Mouse (Mus musculus) hindbrain, embryonic 16.5 days (tissue): Measurements from ENCODE around the gene Olfr641. TPM values are rescaled to one million over a fixed set of nuclear protein-coding genes. Genes with fewer than 3 reads are reported as not detected.

ENCODE experiments used
- ATAC-seq: fragments of 200-750 bp; cut with Nextera tagmentation; 2 replicates; pipeline ENCODE4 v1.8.0; 2017; ENCODE audit warnings: moderate TSS enrichment, moderate library complexity
- H3K27ac ChIP-seq: fragments of 300-500 bp; sonication (generic); 2 replicates; pipeline ENCODE4 v1.5.1; 2014; ENCODE audit warnings: low read depth, mild to moderate bottlenecking, control low read depth, low read length, moderate library complexity
- H3K27me3 ChIP-seq: fragments of 300-500 bp; sonication (generic); replicated peaks from 2 replicates; pipeline ENCODE4 v1.6.1; 2014; ENCODE audit warnings: low read length; ENCODE audit not compliant: control insufficient read depth, insufficient read depth
- H3K36me3 ChIP-seq: fragments of 300-500 bp; sonication (generic); 2 replicates; pipeline ENCODE4 v1.6.1; 2014; ENCODE audit warnings: mild to moderate bottlenecking, low read length, moderate library complexity, mixed read lengths; ENCODE audit not compliant: control insufficient read depth, insufficient read depth
- H3K4me1 ChIP-seq: fragments of 300-500 bp; sonication (generic); 2 replicates; pipeline ENCODE4 v1.6.1; 2014; ENCODE audit warnings: low read depth, low read length; ENCODE audit not compliant: control insufficient read depth, insufficient read depth
- H3K4me2 ChIP-seq: fragments of 300-500 bp; sonication (generic); 2 replicates; pipeline ENCODE4 v1.6.1; 2014; ENCODE audit warnings: mild to moderate bottlenecking, low read length, control low read depth, moderate library complexity
- H3K4me3 ChIP-seq: fragments of 300-500 bp; sonication (generic); 2 replicates; pipeline ENCODE4 v1.5.1; 2014; ENCODE audit warnings: mild to moderate bottlenecking, low read length, control low read depth, moderate library complexity
- H3K9ac ChIP-seq: fragments of 300-500 bp; sonication (generic); 2 replicates; pipeline ENCODE4 v1.6.1; 2014; ENCODE audit warnings: low read depth, mild to moderate bottlenecking, control low read depth, low read length, moderate library complexity
- H3K9me3 ChIP-seq: fragments of 300-500 bp; sonication (generic); 2 replicates; pipeline ENCODE4 v1.6.1; 2014; ENCODE audit warnings: mild to moderate bottlenecking, low read length, moderate library complexity; ENCODE audit not compliant: control insufficient read depth
- WGBS: fragments of 180-500 bp; shearing (Covaris S2); extraction: QIAGEN DNeasy Blood & Tissue Kit; methylation state at CpG from one replicate; pipeline ENCODE4 v1.1.7; 2014; 5-methylcytosine and 5-hydroxymethylcytosine counted together
- polyA plus RNA-seq: library from polyadenylated mRNA; unstranded; fragments of >200 nt; fragmentation: Nextera tagmentation; extraction: Ambion mirVana; gene quantifications from 2 replicates; pipeline ENCODE4 v1.2.1, GENCODE M21; 2015

Olfr641 gene
- not detected in 2 replicates for polyA plus RNA-seq

- no peaks in the 10 kb centered on the region for H3K36me3 ChIP-seq
- no peak within 1 kb of the TSS for H3K9ac ChIP-seq
- no peaks in the 10 kb centered on the region for H3K27me3 ChIP-seq
- no peak within 1 kb of the TSS for H3K4me3 ChIP-seq
- 86% methylated on average over 1 of the region's 1 CpGs for WGBS
- no peak within 1 kb of the TSS for H3K4me2 ChIP-seq
- no peak for ATAC-seq
- no peak within 1 kb of the TSS for H3K27ac ChIP-seq
- no peaks in the 10 kb centered on the region for H3K9me3 ChIP-seq
- H3K4me1 ChIP-seq = no peaks in the 10 kb centered on the region
Measured at GRCm38 (mm10) chr7:104035145-104035544, at the start of gene Olfr641. Gene Olfr641 (plus strand): TSS chr7:104035445.

- H3K27ac ChIP-seq = no peak within 1 kb of the TSS
- H3K36me3 ChIP-seq = no peaks in the 10 kb centered on the region
- H3K4me1 ChIP-seq = no peaks in the 10 kb centered on the region
- H3K27me3 ChIP-seq = no peaks in the 10 kb centered on the region
- no peak within 1 kb of the TSS for H3K4me2 ChIP-seq
- no peaks in the 10 kb centered on the region for H3K9me3 ChIP-seq
- H3K9ac ChIP-seq = no peak within 1 kb of the TSS
- no peak within 1 kb of the TSS for H3K4me3 ChIP-seq
- no peak for ATAC-seq
Measured at GRCm38 (mm10) chr7:103998446-103998845, 36.8 kb upstream of the Olfr641 start, which contains the start of gene Olfr638. Gene Olfr638 (plus strand): TSS chr7:103998746.

GRCm38 (mm10) chr7:103999124-103999523, 36.1 kb upstream of the Olfr641 start:
- ATAC-seq = no peak
- Histone ChIP-seq H3K9me3 (no peaks in the 10 kb centered on the region), H3K27me3 (no peaks in the 10 kb centered on the region), H3K4me3 (no peak overlapping the region), H3K4me2 (no peak overlapping the region), H3K4me1 (no peaks in the 10 kb centered on the region), H3K36me3 (no peaks in the 10 kb centered on the region), H3K27ac (no peak overlapping the region), H3K9ac (no peak overlapping the region)

GRCm38 (mm10) chr7:104017203-104017602, 18.0 kb upstream of the Olfr641 start, which contains the start of gene Olfr639:
Gene Olfr639 (minus strand): TSS chr7:104017303.
- ATAC-seq = no peak
- Histone ChIP-seq H3K4me1 (no peaks in the 10 kb centered on the region), H3K4me2 (no peak within 1 kb of the TSS), H3K9me3 (no peaks in the 10 kb centered on the region), H3K27ac (no peak within 1 kb of the TSS), H3K36me3 (no peaks in the 10 kb centered on the region), H3K27me3 (no peaks in the 10 kb centered on the region), H3K9ac (no peak within 1 kb of the TSS), H3K4me3 (no peak within 1 kb of the TSS)

GRCm38 (mm10) chr7:104018953-104019352, 16.3 kb upstream of the Olfr641 start:
- Histone ChIP-seq H3K27ac (no peak overlapping the region), H3K27me3 (no peaks in the 10 kb centered on the region), H3K36me3 (no peaks in the 10 kb centered on the region), H3K4me1 (no peaks in the 10 kb centered on the region), H3K4me3 (no peak overlapping the region), H3K4me2 (no peak overlapping the region), H3K9me3 (no peaks in the 10 kb centered on the region), H3K9ac (no peak overlapping the region)
- ATAC-seq = no peak
- WGBS = 88% methylated on average over 1 of the region's 1 CpGs

- no peak for ATAC-seq
- Histone ChIP-seq H3K27ac (no peak overlapping the region), H3K36me3 (no peaks in the 10 kb centered on the region), H3K27me3 (no peaks in the 10 kb centered on the region), H3K4me3 (no peak overlapping the region), H3K9me3 (no peaks in the 10 kb centered on the region), H3K9ac (no peak overlapping the region), H3K4me1 (no peaks in the 10 kb centered on the region), H3K4me2 (no peak overlapping the region)
- WGBS = 93% methylated on average over 6 of the region's 6 CpGs
Measured at GRCm38 (mm10) chr7:104021651-104022050, 13.6 kb upstream of the Olfr641 start.

GRCm38 (mm10) chr7:104025473-104025872, 9.8 kb upstream of the Olfr641 start, which contains the start of gene Olfr640:
Gene Olfr640 (minus strand): TSS chr7:104025573.
- no peak within 1 kb of the TSS for H3K9ac ChIP-seq
- 76% methylated on average over 6 of the region's 6 CpGs for WGBS
- ATAC-seq = no peak
- H3K36me3 ChIP-seq = no peaks in the 10 kb centered on the region
- no peaks in the 10 kb centered on the region for H3K4me1 ChIP-seq
- H3K27ac ChIP-seq = no peak within 1 kb of the TSS
- no peaks in the 10 kb centered on the region for H3K27me3 ChIP-seq
- no peaks in the 10 kb centered on the region for H3K9me3 ChIP-seq
- no peak within 1 kb of the TSS for H3K4me3 ChIP-seq
- H3K4me2 ChIP-seq = no peak within 1 kb of the TSS

GRCm38 (mm10) chr7:104026978-104027377, 8.3 kb upstream of the Olfr641 start:
- H3K4me3 ChIP-seq = no peak overlapping the region
- H3K9me3 ChIP-seq = no peaks in the 10 kb centered on the region
- H3K36me3 ChIP-seq = no peaks in the 10 kb centered on the region
- 87% methylated on average over 3 of the region's 3 CpGs for WGBS
- H3K27ac ChIP-seq = no peak overlapping the region
- H3K4me2 ChIP-seq = no peak overlapping the region
- H3K27me3 ChIP-seq = no peaks in the 10 kb centered on the region
- H3K4me1 ChIP-seq = no peaks in the 10 kb centered on the region
- no peak overlapping the region for H3K9ac ChIP-seq
- no peak for ATAC-seq

GRCm38 (mm10) chr7:104050745-104051144, 15.5 kb downstream of the Olfr641 start:
- 93% methylated on average over 4 of the region's 4 CpGs for WGBS
- no peak for ATAC-seq
- H3K27me3 ChIP-seq = no peaks in the 10 kb centered on the region
- H3K4me3 ChIP-seq = no peak overlapping the region
- H3K4me1 ChIP-seq = no peaks in the 10 kb centered on the region
- H3K36me3 ChIP-seq = no peaks in the 10 kb centered on the region
- no peak overlapping the region for H3K9ac ChIP-seq
- H3K9me3 ChIP-seq = no peaks in the 10 kb centered on the region
- no peak overlapping the region for H3K27ac ChIP-seq
- H3K4me2 ChIP-seq = no peak overlapping the region

- Histone ChIP-seq H3K4me1 (no peaks in the 10 kb centered on the region), H3K36me3 (no peaks in the 10 kb centered on the region), H3K27ac (no peak within 1 kb of the TSS), H3K9ac (no peak within 1 kb of the TSS), H3K4me3 (no peak within 1 kb of the TSS), H3K27me3 (no peaks in the 10 kb centered on the region), H3K4me2 (no peak within 1 kb of the TSS), H3K9me3 (no peaks in the 10 kb centered on the region)
- 84% methylated on average over 1 of the region's 1 CpGs for WGBS
- no peak for ATAC-seq
Measured at GRCm38 (mm10) chr7:104052566-104052965, 17.3 kb downstream of the Olfr641 start, which contains the start of gene Olfr642. Gene Olfr642 (minus strand): TSS chr7:104052666.
